In genomic region chr1:45135152-45135714, GRCm38 (mm10) we compare ENCODE assay signal across 18 mouse cellular contexts.
DNase-seq lines count a peak whose midpoint lies in the region; ATAC-seq and TF ChIP-seq lines count a peak whose summit lies in the region.
"Had no signal": no experiment of that assay in that cellular context is flagged by ENCODE, and none has a peak within 500 bp of the region (broad histone marks: within the 10 kb centered on the region; RNA-seq: fewer than 3 reads in every experiment).

No protein-coding gene starts in this region.

- 63% methylated on average over 6 of the region's 7 CpGs for WGBS in liver, embryonic 12.5 days (ENCODE audit: insufficient replicate concordance)
- WGBS in limb, embryonic 13.5 days = 24% methylated on average over 6 of the region's 7 CpGs
- 59% methylated on average over 6 of the region's 7 CpGs for WGBS in heart, embryonic 12.5 days

- no peak overlapping the region for H3K9ac ChIP-seq in liver, embryonic 12.5 days
- no peak overlapping the region for H3K9ac ChIP-seq in limb, embryonic 13.5 days
- no peak overlapping the region for H3K9ac ChIP-seq in heart, embryonic 12.5 days
- H3K9ac ChIP-seq: forebrain, embryonic 15.5 days; liver, embryonic 14.5 days; neural tube, embryonic 13.5 days had no signal

- no peak for ATAC-seq in liver, embryonic 12.5 days
- peak; percentile 81; the same call in 1 of the 2 replicates for ATAC-seq in limb, embryonic 13.5 days (ENCODE audit: low FRiP score, low read depth)
- ATAC-seq in heart, embryonic 12.5 days (ENCODE audit: insufficient number of reproducible peaks, low FRiP score) = no peak
- ATAC-seq: forebrain, embryonic 15.5 days; hindbrain, embryonic 16.5 days had no signal

- no peak overlapping the region for H3K4me2 ChIP-seq in liver, embryonic 12.5 days
- H3K4me2 ChIP-seq in limb, embryonic 13.5 days (replicated peaks) = 0 out of 2 replicates have a peak overlapping the region, but pooled peaks have one; percentile 21
- no peak overlapping the region for H3K4me2 ChIP-seq in heart, embryonic 12.5 days
- H3K4me2 ChIP-seq: forebrain, embryonic 15.5 days; neural tube, embryonic 13.5 days had no signal

- DNase-seq in embryo, embryonic 11.5 days (ENCODE audit: low read depth, low spot score) = peak; percentile 13
- no peak for DNase-seq in embryo, embryonic 10.5 days (ENCODE audit: low spot score)
- DNase-seq in liver (peak; percentile 36), adipocyte (ENCODE audit: low spot score) (peak; percentile 55)
- DNase-seq in layer of hippocampus, adult 2 months (ENCODE audit: low spot score in 2 of 2) = no peak
- DNase-seq: adrenal gland, postnatal 10 days; cerebellum, adult 9-11 months; gastrocnemius, adult 2 months; lung, postnatal 4 days; right cerebral cortex, postnatal 25 days; thymus, postnatal 4 days had no signal

- TF ChIP-seq CTCF in layer of hippocampus, adult 2 months (conservative IDR thresholded peaks at IDR 0.05) = no peak

- no peaks in the 10 kb centered on the region for H3K4me1 ChIP-seq in liver, embryonic 12.5 days
- peaks cover 3% of the 10 kb centered on the region; the same call in 1 of the 2 replicates for H3K4me1 ChIP-seq in limb, embryonic 13.5 days
- H3K4me1 ChIP-seq in heart, embryonic 12.5 days (replicated peaks) = no peaks in the 10 kb centered on the region
- H3K4me1 ChIP-seq: forebrain, embryonic 15.5 days; neural tube, embryonic 13.5 days had no signal

- H3K36me3 ChIP-seq in liver, embryonic 12.5 days = no peaks in the 10 kb centered on the region
- H3K36me3 ChIP-seq in limb, embryonic 13.5 days = no peaks in the 10 kb centered on the region
- no peaks in the 10 kb centered on the region for H3K36me3 ChIP-seq in heart, embryonic 12.5 days
- H3K36me3 ChIP-seq: forebrain, embryonic 15.5 days; neural tube, embryonic 13.5 days had no signal

- no peaks in the 10 kb centered on the region for H3K9me3 ChIP-seq in liver, embryonic 12.5 days (replicated peaks)
- no peaks in the 10 kb centered on the region for H3K9me3 ChIP-seq in limb, embryonic 13.5 days
- no peaks in the 10 kb centered on the region for H3K9me3 ChIP-seq in heart, embryonic 12.5 days (replicated peaks)
- H3K9me3 ChIP-seq: forebrain, embryonic 15.5 days; neural tube, embryonic 13.5 days had no signal

- no peaks in the 10 kb centered on the region for H3K27me3 ChIP-seq in liver, embryonic 12.5 days (replicated peaks)
- no peaks in the 10 kb centered on the region for H3K27me3 ChIP-seq in limb, embryonic 13.5 days
- H3K27me3 ChIP-seq in heart, embryonic 12.5 days (replicated peaks) = no peaks in the 10 kb centered on the region
- H3K27me3 ChIP-seq: forebrain, embryonic 15.5 days; neural tube, embryonic 13.5 days had no signal

- no peak overlapping the region for H3K27ac ChIP-seq in liver, embryonic 12.5 days
- peak overlapping the region; percentile 44; the same call in 1 of the 2 replicates for H3K27ac ChIP-seq in limb, embryonic 13.5 days
- H3K27ac ChIP-seq in heart, embryonic 12.5 days (ENCODE audit: poor library complexity, severe bottlenecking) = no peak overlapping the region
- no peak overlapping the region for H3K27ac ChIP-seq in layer of hippocampus, adult 2 months
- H3K27ac ChIP-seq: forebrain, embryonic 15.5 days; gastrocnemius, adult 2 months; liver, embryonic 14.5 days; neural tube, embryonic 13.5 days had no signal

- no peak overlapping the region for H3K4me3 ChIP-seq in liver, embryonic 12.5 days
- no peak overlapping the region for H3K4me3 ChIP-seq in limb, embryonic 13.5 days
- H3K4me3 ChIP-seq in heart, embryonic 12.5 days = no peak overlapping the region
- H3K4me3 ChIP-seq in layer of hippocampus, adult 2 months = no peak overlapping the region
- H3K4me3 ChIP-seq: forebrain, embryonic 15.5 days; gastrocnemius, adult 2 months; neural tube, embryonic 13.5 days had no signal

Comparison
In these comparisons a context has a peak if more than half of its experiments do, and no peak if none do; other contexts are left out.
1. DNase-seq: peak in embryo, embryonic 11.5 days (single experiment), liver (single experiment) and adipocyte (single experiment); none in embryo, embryonic 10.5 days (single experiment) and layer of hippocampus, adult 2 months (0 of 2).